Mouse (Mus musculus) lung, embryonic 16.5 days (tissue): Measurements from ENCODE around the gene Kcnmb2. TPM values are rescaled to one million over a fixed set of nuclear protein-coding genes. Genes with fewer than 3 reads are reported as not detected.
A peak's percentile ranks its signal among the peaks of the same experiment; 100 is the strongest.

Source experiments
- ATAC-seq: fragments of 200-750 bp; cut with Nextera tagmentation; 2 replicates; pipeline ENCODE4 v1.8.0; 2017; ENCODE audit warnings: low read depth, mild to moderate bottlenecking, moderate library complexity
- H3K27ac ChIP-seq: fragments of 300-500 bp; sonication (generic); 2 replicates; pipeline ENCODE4 v1.5.1; 2014; ENCODE audit warnings: mild to moderate bottlenecking, control low read depth, low read length
- H3K27me3 ChIP-seq: fragments of 300-500 bp; sonication (generic); 2 replicates; pipeline ENCODE4 v1.6.1; 2014; ENCODE audit warnings: low read depth, low read length, mixed read lengths; ENCODE audit not compliant: control insufficient read depth, insufficient read depth
- H3K36me3 ChIP-seq: fragments of 300-500 bp; sonication (generic); 2 replicates; pipeline ENCODE4 v1.6.1; 2014; ENCODE audit warnings: low read length; ENCODE audit not compliant: control insufficient read depth, insufficient read depth
- H3K4me1 ChIP-seq: fragments of 300-500 bp; sonication (generic); replicated peaks from 2 replicates; pipeline ENCODE4 v1.6.1; 2014; ENCODE audit warnings: low read length, mixed read lengths; ENCODE audit not compliant: control insufficient read depth, insufficient read depth
- H3K4me2 ChIP-seq: fragments of 300-500 bp; sonication (generic); 2 replicates; pipeline ENCODE4 v1.6.1; 2014; ENCODE audit warnings: low read depth, low read length, control low read depth
- H3K4me3 ChIP-seq: fragments of 300-500 bp; sonication (generic); 2 replicates; pipeline ENCODE4 v1.5.1; 2014; ENCODE audit warnings: mild to moderate bottlenecking, low read length, control low read depth
- H3K9ac ChIP-seq: fragments of 300-500 bp; sonication (generic); 2 replicates; pipeline ENCODE4 v1.6.1; 2014; ENCODE audit warnings: low read length, control low read depth
- H3K9me3 ChIP-seq: fragments of 300-500 bp; sonication (generic); 2 replicates; pipeline ENCODE4 v1.6.1; 2016; ENCODE audit warnings: low read length; ENCODE audit not compliant: control insufficient read depth
- WGBS: fragments of 180-500 bp; shearing (Covaris S2); extraction: QIAGEN DNeasy Blood & Tissue Kit; methylation state at CpG from one replicate; pipeline ENCODE4 v1.1.7; 2014; 5-methylcytosine and 5-hydroxymethylcytosine counted together
- polyA plus RNA-seq: library from polyadenylated mRNA; unstranded; fragments of >200 nt; fragmentation: Nextera tagmentation; extraction: Ambion mirVana; gene quantifications from 2 replicates; pipeline ENCODE4 v1.2.1, GENCODE M21; 2015

The Kcnmb2 gene
- polyA plus RNA-seq, 1 experiment from 2014 or later: 0.67 TPM

GRCm38 (mm10) chr3:32149851-32150570 is 247.7 kb downstream of the Kcnmb2 start:
- Histone ChIP-seq H3K36me3 (no peaks in the 10 kb centered on the region), H3K4me2 (no peak overlapping the region), H3K4me1 (no peaks in the 10 kb centered on the region), H3K27ac (no peak overlapping the region), H3K9ac (no peak overlapping the region), H3K4me3 (no peak overlapping the region), H3K9me3 (no peaks in the 10 kb centered on the region), H3K27me3 (no peaks in the 10 kb centered on the region)
- no peak for ATAC-seq
- 66% methylated on average over 14 of the region's 14 CpGs for WGBS

GRCm38 (mm10) chr3:32180519-32180918 is 278.2 kb downstream of the Kcnmb2 start:
- Histone ChIP-seq H3K27me3 (no peaks in the 10 kb centered on the region), H3K9me3 (no peaks in the 10 kb centered on the region), H3K4me1 (no peaks in the 10 kb centered on the region), H3K4me2 (no peak overlapping the region), H3K36me3 (no peaks in the 10 kb centered on the region), H3K9ac (no peak overlapping the region), H3K27ac (no peak overlapping the region), H3K4me3 (no peak overlapping the region)
- no peak for ATAC-seq
- WGBS: 59% methylated on average over 6 of the region's 6 CpGs

DNA sequence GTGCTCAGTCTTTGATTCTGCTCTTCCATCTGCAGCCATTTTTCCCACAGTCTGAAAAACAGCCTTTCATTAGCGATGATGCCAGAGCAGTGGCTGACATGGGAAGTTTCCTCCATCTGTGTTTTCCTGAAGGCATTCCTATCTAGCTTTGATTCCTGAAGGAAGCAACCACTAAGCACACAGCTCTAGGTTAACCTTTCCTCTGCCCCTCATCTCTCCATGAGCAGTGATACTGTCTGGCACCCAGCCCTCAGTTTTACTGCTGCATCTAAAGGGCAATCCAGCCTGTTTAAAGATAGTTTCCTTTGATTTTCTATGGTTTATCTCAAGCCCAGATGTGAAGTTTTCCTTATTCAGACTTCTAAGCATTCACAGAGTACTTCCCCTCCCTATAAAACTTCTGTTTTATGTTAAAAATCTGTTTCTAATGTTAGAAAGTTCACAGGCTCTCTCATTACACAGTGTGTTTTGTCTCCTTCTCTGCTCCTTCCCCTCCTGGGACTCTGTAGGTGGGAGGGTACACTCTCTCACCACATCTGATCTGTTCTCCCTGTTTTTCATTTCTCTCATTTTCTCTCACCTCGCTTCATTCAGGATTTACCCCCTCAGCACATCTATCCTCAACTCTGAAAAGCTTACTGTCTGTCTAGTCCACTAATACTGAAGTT is 283.7 kb downstream of the Kcnmb2 start:
- Histone ChIP-seq H3K4me3 (no peak overlapping the region), H3K9me3 (no peaks in the 10 kb centered on the region), H3K36me3 (no peaks in the 10 kb centered on the region), H3K9ac (no peak overlapping the region), H3K4me1 (no peaks in the 10 kb centered on the region), H3K4me2 (no peak overlapping the region), H3K27ac (no peak overlapping the region), H3K27me3 (no peaks in the 10 kb centered on the region)
- no peak for ATAC-seq
- 65% methylated on average over 2 of the region's 2 CpGs for WGBS

- Histone ChIP-seq H3K27ac (no peak overlapping the region), H3K27me3 (no peaks in the 10 kb centered on the region), H3K36me3 (no peaks in the 10 kb centered on the region), H3K9me3 (no peaks in the 10 kb centered on the region), H3K4me3 (no peak overlapping the region), H3K4me2 (no peak overlapping the region), H3K4me1 (no peaks in the 10 kb centered on the region), H3K9ac (no peak overlapping the region)
- no peak for ATAC-seq
- WGBS: 35% methylated on average over 5 of the region's 5 CpGs
These were observed 286.2 kb downstream of the Kcnmb2 start for GRCm38 (mm10) chr3:32188521-32188920.

- ATAC-seq: no peak
- no peak overlapping the region for H3K4me2 ChIP-seq
- H3K4me3 ChIP-seq: no peak overlapping the region
- H3K4me1 ChIP-seq: no peaks in the 10 kb centered on the region
- 83% methylated on average over 2 of the region's 2 CpGs for WGBS
- H3K36me3 ChIP-seq: no peaks in the 10 kb centered on the region
- H3K9ac ChIP-seq: no peak overlapping the region
- no peaks in the 10 kb centered on the region for H3K27me3 ChIP-seq
- no peak overlapping the region for H3K27ac ChIP-seq
- H3K9me3 ChIP-seq: no peaks in the 10 kb centered on the region
These were observed 286.6 kb downstream of the Kcnmb2 start for GRCm38 (mm10) chr3:32188955-32189354.

DNA sequence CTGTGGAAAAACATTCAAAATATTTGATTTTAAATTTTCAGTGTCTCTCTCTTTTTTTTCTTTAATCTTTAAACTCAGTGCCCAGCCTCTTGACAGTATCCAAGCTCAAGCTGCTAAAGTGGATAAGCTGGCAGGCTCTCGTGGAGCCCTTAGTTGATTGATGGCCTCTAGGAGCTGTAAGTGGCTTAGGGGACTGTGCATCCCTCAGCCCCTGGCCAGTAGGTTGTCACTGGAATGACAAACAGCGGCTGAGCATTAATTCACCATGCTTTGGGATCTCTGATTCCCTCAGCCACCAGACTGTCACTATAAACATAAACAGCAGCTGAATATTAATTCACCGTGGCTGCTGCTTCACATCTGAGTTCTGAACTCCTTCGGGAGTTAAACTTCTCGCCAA is 287.6 kb downstream of the Kcnmb2 start:
- no peak for ATAC-seq

GRCm38 (mm10) chr3:32194014-32194413 is 291.7 kb downstream of the Kcnmb2 start:
- Histone ChIP-seq H3K27ac (no peak overlapping the region), H3K4me2 (no peak overlapping the region), H3K4me1 (no peaks in the 10 kb centered on the region), H3K4me3 (no peak overlapping the region), H3K36me3 (no peaks in the 10 kb centered on the region), H3K9ac (no peak overlapping the region), H3K27me3 (no peaks in the 10 kb centered on the region), H3K9me3 (no peaks in the 10 kb centered on the region)
- no peak for ATAC-seq
- WGBS: 70% methylated on average over 5 of the region's 5 CpGs

More for the DNA sequence above, 287.6 kb downstream of the Kcnmb2 start:
- H3K9me3 ChIP-seq: no peaks in the 10 kb centered on the region
- H3K9ac ChIP-seq: no peak overlapping the region
- WGBS: 42% methylated on average over 5 of the region's 5 CpGs
- H3K4me2 ChIP-seq: no peak overlapping the region
- no peaks in the 10 kb centered on the region for H3K27me3 ChIP-seq
- no peak overlapping the region for H3K4me3 ChIP-seq
- no peak overlapping the region for H3K27ac ChIP-seq
- no peaks in the 10 kb centered on the region for H3K4me1 ChIP-seq
- no peaks in the 10 kb centered on the region for H3K36me3 ChIP-seq

DNA sequence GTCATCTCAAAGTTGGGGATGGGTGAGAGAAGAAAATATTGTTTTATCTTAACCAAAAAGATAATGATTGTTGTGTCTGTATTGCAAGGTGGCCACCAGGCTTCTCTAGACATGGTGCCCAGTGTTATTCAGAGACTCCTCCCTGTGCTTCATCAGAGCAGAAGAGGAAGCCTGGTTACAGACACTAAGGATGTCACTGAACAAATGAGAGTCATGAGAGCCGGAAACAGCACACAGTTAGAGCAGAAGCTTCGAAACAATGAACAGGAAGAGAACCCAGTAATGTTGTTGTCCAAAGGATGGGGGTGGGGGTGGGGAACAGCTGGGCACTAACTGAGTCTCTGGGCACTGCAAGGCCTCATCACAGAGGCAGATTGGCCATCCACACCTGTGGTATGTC is 324.4 kb downstream of the Kcnmb2 start:
- Histone ChIP-seq H3K36me3 (no peaks in the 10 kb centered on the region), H3K9me3 (no peaks in the 10 kb centered on the region), H3K4me2 (no peak overlapping the region), H3K27me3 (no peaks in the 10 kb centered on the region), H3K9ac (no peak overlapping the region), H3K4me1 (no peaks in the 10 kb centered on the region), H3K4me3 (no peak overlapping the region), H3K27ac (no peak overlapping the region)
- ATAC-seq: peak; percentile 54
- WGBS: 72% methylated on average over 2 of the region's 2 CpGs

DNA sequence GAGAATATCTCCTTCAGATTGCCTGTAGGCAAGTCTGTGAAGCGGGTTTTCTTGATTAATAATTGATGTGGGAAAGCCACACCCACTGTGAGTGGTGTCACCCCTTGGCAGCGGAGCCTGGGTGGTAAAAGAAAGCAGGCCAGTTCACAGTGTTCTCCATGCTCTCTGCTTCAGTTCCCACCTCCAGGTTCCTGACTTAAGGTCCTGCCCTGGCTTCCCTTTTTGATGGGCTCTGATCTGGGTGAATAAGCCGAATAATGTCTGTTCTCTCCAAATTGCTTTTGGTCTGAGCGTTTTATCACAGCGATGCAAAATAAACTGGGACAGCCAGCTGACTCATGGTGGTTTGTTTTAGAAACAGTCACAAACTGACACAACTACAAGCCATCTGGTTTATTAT is 334.5 kb downstream of the Kcnmb2 start:
- Histone ChIP-seq H3K4me1 (no peaks in the 10 kb centered on the region), H3K4me2 (no peak overlapping the region), H3K27me3 (no peaks in the 10 kb centered on the region), H3K27ac (no peak overlapping the region), H3K36me3 (no peaks in the 10 kb centered on the region), H3K9me3 (no peaks in the 10 kb centered on the region; the same call in 1 of the 2 replicates), H3K9ac (no peak overlapping the region), H3K4me3 (no peak overlapping the region)
- ATAC-seq: peak; percentile 87
- WGBS: 48% methylated on average over 5 of the region's 5 CpGs
